Comparison of ENCODE assay signal across 8 mouse cellular contexts in the genomic region with DNA sequence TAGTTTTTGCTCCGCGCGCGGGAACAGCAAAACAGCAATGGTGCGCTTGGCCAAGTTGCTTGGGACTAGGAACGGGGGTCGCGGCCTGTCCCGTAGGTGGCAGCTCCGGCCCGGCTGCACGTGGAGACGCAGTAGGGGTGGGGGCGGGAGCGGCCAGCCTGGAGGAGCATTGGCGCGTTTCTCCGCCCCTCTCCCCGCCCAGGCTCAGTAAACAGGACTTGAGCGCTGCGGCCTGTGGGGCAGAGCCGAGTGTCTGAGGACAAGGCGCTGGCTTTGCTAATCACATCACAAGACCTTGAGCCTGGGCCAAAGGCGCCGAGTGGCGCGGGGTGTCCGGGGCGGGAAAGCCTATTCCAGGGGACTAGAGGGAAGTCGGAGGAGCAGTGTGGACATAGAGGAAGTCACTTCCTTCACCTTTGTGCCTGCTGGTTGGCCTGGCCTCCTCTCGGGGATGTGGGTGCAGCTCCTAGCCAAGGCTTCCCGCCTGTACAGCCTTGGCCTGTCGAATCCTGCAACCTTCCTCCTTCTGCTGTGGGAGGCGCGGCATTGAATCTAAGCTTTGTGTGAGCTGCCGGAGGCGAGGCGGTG. TPM values are rescaled to one million over a fixed set of nuclear protein-coding genes. Genes with fewer than 3 reads are reported as not detected.
A peak's percentile ranks its signal among the peaks of the same experiment; 100 is the strongest.
DNase-seq lines count a peak whose midpoint lies in the region; ATAC-seq and TF ChIP-seq lines count a peak whose summit lies in the region.

No protein-coding gene starts in this region.

- no peak for TF ChIP-seq CTCF in bone marrow macrophage, adult 2 months (IDR thresholded peaks at IDR 0.05; ENCODE audit: low read depth, low read length)

- 1% methylated on average over 37 of the region's 38 CpGs for WGBS in heart, embryonic 11.5 days (ENCODE audit: insufficient replicate concordance)
- under 1% methylated on average over 38 of the region's 38 CpGs for WGBS in kidney, embryonic 16.5 days
- 1% methylated on average over 38 of the region's 38 CpGs for WGBS in liver, embryonic 11.5 days

- peaks cover 14% of the 10 kb centered on the region for H3K79me2 ChIP-seq in myocyte (ENCODE audit: control insufficient read depth, insufficient read depth)

- H3K9me3 ChIP-seq in heart, embryonic 11.5 days (replicated peaks; ENCODE audit: control insufficient read depth, low read length), result no peaks in the 10 kb centered on the region
- H3K9me3 ChIP-seq in kidney, embryonic 16.5 days (ENCODE audit: low read length), result no peaks in the 10 kb centered on the region
- no peaks in the 10 kb centered on the region for H3K9me3 ChIP-seq in liver, embryonic 11.5 days (ENCODE audit: control insufficient read depth, low read length)

- peaks cover 16% of the 10 kb centered on the region for H3K4me1 ChIP-seq in bone marrow macrophage, adult 2 months (ENCODE audit: control insufficient read depth, insufficient read depth, low read length)
- H3K4me1 ChIP-seq in heart, embryonic 11.5 days (ENCODE audit: control insufficient read depth, insufficient read depth, low read length), result peaks cover 35% of the 10 kb centered on the region
- peaks cover 12% of the 10 kb centered on the region for H3K4me1 ChIP-seq in kidney, embryonic 16.5 days (ENCODE audit: insufficient read depth, low read length)
- H3K4me1 ChIP-seq in liver, embryonic 11.5 days (replicated peaks; ENCODE audit: control insufficient read depth, insufficient read depth, low read length), result peaks cover 21% of the 10 kb centered on the region

- peaks cover 5% of the 10 kb centered on the region; the same call in 1 of the 2 replicates for H3K36me3 ChIP-seq in heart, embryonic 11.5 days (ENCODE audit: control insufficient read depth, insufficient read depth, low read length)
- peaks cover 26% of the 10 kb centered on the region for H3K36me3 ChIP-seq in kidney, embryonic 16.5 days (ENCODE audit: insufficient read depth, low read length)
- peaks cover 21% of the 10 kb centered on the region for H3K36me3 ChIP-seq in liver, embryonic 11.5 days (ENCODE audit: control insufficient read depth, insufficient read depth, low read length)
- peaks cover 17% of the 10 kb centered on the region for H3K36me3 ChIP-seq in myocyte (ENCODE audit: control insufficient read depth, insufficient read depth)

- H3K4me2 ChIP-seq in heart, embryonic 11.5 days, result peak overlapping the region; percentile 94
- peak overlapping the region; percentile 90 for H3K4me2 ChIP-seq in kidney, embryonic 16.5 days (replicated peaks; ENCODE audit: low read depth, low read length)
- H3K4me2 ChIP-seq in liver, embryonic 11.5 days, result peak overlapping the region; percentile 97
- peak overlapping the region; percentile 88 for H3K4me2 ChIP-seq in myocyte (ENCODE audit: low read depth)

- no peaks in the 10 kb centered on the region for H3K27me3 ChIP-seq in heart, embryonic 11.5 days (ENCODE audit: control insufficient read depth, insufficient read depth, low read length)
- H3K27me3 ChIP-seq in kidney, embryonic 16.5 days (ENCODE audit: insufficient read depth, low read length), result no peaks in the 10 kb centered on the region
- H3K27me3 ChIP-seq in liver, embryonic 11.5 days (replicated peaks; ENCODE audit: control insufficient read depth, insufficient read depth, low read length), result no peaks in the 10 kb centered on the region
- H3K27me3 ChIP-seq in myocyte (ENCODE audit: control insufficient read depth, insufficient read depth, insufficient read length), result no peaks in the 10 kb centered on the region

- peak overlapping the region; percentile 76 for H3K9ac ChIP-seq in heart, embryonic 11.5 days (ENCODE audit: low read depth, low read length)
- H3K9ac ChIP-seq in kidney, embryonic 16.5 days (replicated peaks; ENCODE audit: low read length), result peak overlapping the region; percentile 74
- H3K9ac ChIP-seq in liver, embryonic 11.5 days (ENCODE audit: low read depth, low read length), result peak overlapping the region; percentile 94

- peak; percentile 37; the same call in 1 of the 2 replicates for TF ChIP-seq POLR2A in bone marrow macrophage, adult 2 months (IDR thresholded peaks at IDR 0.05; ENCODE audit: borderline replicate concordance, low read depth, low read length)
- TF ChIP-seq POLR2A in myocyte (IDR thresholded peaks at IDR 0.05; ENCODE audit: insufficient read length, low read depth), result peak; percentile 59

- H3ac ChIP-seq in myocyte (ENCODE audit: control insufficient read depth, insufficient read length), result peak overlapping the region; percentile 28

- peak; percentile 93 for DNase-seq in A20 (ENCODE audit: low read depth, low spot score)
- DNase-seq in liver, embryonic 11.5 days (ENCODE audit: low spot score), result peak; percentile 88
- DNase-seq in spleen, postnatal 4 days (ENCODE audit: low spot score in 2 of 2), result peak; percentile 85 to 90

- peak overlapping the region; percentile 96 for H3K27ac ChIP-seq in bone marrow macrophage, adult 2 months (ENCODE audit: insufficient read depth, low read depth, low read length)
- peak overlapping the region; percentile 99 for H3K27ac ChIP-seq in heart, embryonic 11.5 days (ENCODE audit: low read depth, low read length)
- peak overlapping the region; percentile 99 for H3K27ac ChIP-seq in kidney, embryonic 16.5 days (ENCODE audit: low read length)
- H3K27ac ChIP-seq in liver, embryonic 11.5 days (ENCODE audit: low read depth, low read length), result peak overlapping the region; percentile 99

- peak overlapping the region; percentile 73 for H3K4me3 ChIP-seq in bone marrow macrophage, adult 2 months (ENCODE audit: insufficient read depth, low read length)
- H3K4me3 ChIP-seq in heart, embryonic 11.5 days (ENCODE audit: low read depth, low read length), result peak overlapping the region; percentile 66
- peak overlapping the region; percentile 79 for H3K4me3 ChIP-seq in kidney, embryonic 16.5 days (ENCODE audit: low read length)
- H3K4me3 ChIP-seq in liver, embryonic 11.5 days (ENCODE audit: low read depth, low read length), result peak overlapping the region; percentile 77
- peak overlapping the region; percentile 90 for H3K4me3 ChIP-seq in myocyte

- ATAC-seq in erythroblast, adult 5-6 weeks (replicated peaks; ENCODE audit: low FRiP score, poor library complexity, severe bottlenecking), result peak; percentile 60
- ATAC-seq in heart, embryonic 11.5 days (replicated peaks; ENCODE audit: insufficient number of reproducible peaks, low FRiP score, low TSS enrichment), result peak; percentile 87
- ATAC-seq in kidney, embryonic 16.5 days (ENCODE audit: low FRiP score, low TSS enrichment), result peak; percentile 91
- peak; percentile 82 for ATAC-seq in liver, embryonic 11.5 days (replicated peaks; ENCODE audit: low FRiP score)

TF ChIP-seq in myocyte, 11 proteins besides CTCF, POLR2A, EP300 and RAD21:
- TF ChIP-seq REST (IDR thresholded peaks at IDR 0.05; ENCODE audit: insufficient read depth, insufficient read length), result no peak
- no peak for TF ChIP-seq USF1 (IDR thresholded peaks at IDR 0.05; ENCODE audit: low read depth)
- TF ChIP-seq MAX (IDR thresholded peaks at IDR 0.05; ENCODE audit: low read depth), result no peak
- TF ChIP-seq TCF12 (IDR thresholded peaks at IDR 0.05; ENCODE audit: insufficient read depth, poor library complexity, severe bottlenecking), result no peak
- TF ChIP-seq MYOG (IDR thresholded peaks at IDR 0.05; ENCODE audit: control insufficient read depth in 1 of 3, insufficient read depth in 1 of 3, insufficient read length in 2 of 3, low read depth in 2 of 3), result no peak
- no peak for TF ChIP-seq SRF (IDR thresholded peaks at IDR 0.05; ENCODE audit: control insufficient read depth, insufficient read length, low read depth)
- peak in 1 of 3 experiments; percentile 16 for TF ChIP-seq MYOD1 (IDR thresholded peaks at IDR 0.05; ENCODE audit: control insufficient read depth in 1 of 3, insufficient read length in 2 of 3, low read depth in 2 of 3)
- TF ChIP-seq TCF3 (IDR thresholded peaks at IDR 0.05; ENCODE audit: insufficient read length, low read depth), result no peak
- no peak for TF ChIP-seq CEBPB (IDR thresholded peaks at IDR 0.05; ENCODE audit: insufficient read depth, poor library complexity, severe bottlenecking)
- TF ChIP-seq E2F4 (IDR thresholded peaks at IDR 0.05; ENCODE audit: insufficient read depth), result no peak
- TF ChIP-seq POLR2AphosphoS2 (IDR thresholded peaks at IDR 0.05; ENCODE audit: insufficient read length, low read depth), result peak; percentile 78

RNA-seq across cellular contexts. Expression of gene Zfp36l2, which starts 0.7 kb away (rescaled TPM):
- 317 and 318 TPM in 2 replicates for polyA plus RNA-seq in bone marrow macrophage, adult 2 months (2012; ENCODE audit: insufficient read depth, insufficient read length, missing spikeins)
- total RNA-seq in erythroblast, adult 5-6 weeks (2015; ENCODE audit: low replicate concordance), result 50.2 and 57.8 TPM in 2 replicates
- total RNA-seq in erythroblast, adult 5-6 weeks (2017; ENCODE audit: low replicate concordance), result 23.0 and 25.8 TPM in 2 replicates
- 8.0 and 9.6 TPM in 2 replicates for polyA plus RNA-seq in heart, embryonic 11.5 days (2014; fragmentation: Nextera tagmentation; extraction: Ambion mirVana)
- polyA plus RNA-seq in kidney, embryonic 16.5 days (2015; fragmentation: Nextera tagmentation; extraction: Ambion mirVana), result 9.5 and 11.4 TPM in 2 replicates
- 24.7 and 26.7 TPM in 2 replicates for polyA plus RNA-seq in liver, embryonic 11.5 days (2014; fragmentation: Nextera tagmentation; extraction: Ambion mirVana)
- 45.9 TPM for polyA plus RNA-seq in myocyte (2012; fragmentation: generic; extraction: Trizol)

Comparison
In these comparisons a context has a peak if more than half of its experiments do, and no peak if none do; other contexts are left out.
1. Peak in every context shown above with its lines: DNase-seq, ATAC-seq, H3K4me3 ChIP-seq and H3K27ac ChIP-seq.